9 mouse cellular contexts compared by ENCODE assay signal in genomic region chr9:114583812-114584182, GRCm38 (mm10). TPM values are rescaled to one million over a fixed set of nuclear protein-coding genes. Genes with fewer than 3 reads are reported as not detected.
DNase-seq lines count a peak whose midpoint lies in the region; ATAC-seq lines count a peak whose summit lies in the region.
"Had no signal": no experiment of that assay in that cellular context is flagged by ENCODE, and none has a peak within 500 bp of the region (broad histone marks: within the 10 kb centered on the region; RNA-seq: fewer than 3 reads in every experiment).

No protein-coding gene starts in this region.

- H3K36me3 ChIP-seq in embryonic facial prominence, embryonic 10.5 days (replicated peaks): peaks cover 33% of the 10 kb centered on the region
- H3K36me3 ChIP-seq in limb, embryonic 15.5 days: peaks cover 30% of the 10 kb centered on the region
- peaks cover 4% of the 10 kb centered on the region; the same call in 1 of the 2 replicates for H3K36me3 ChIP-seq in midbrain, embryonic 15.5 days (replicated peaks)
- 0 out of 2 replicates have a peak, but pooled peaks cover 2% of the 10 kb centered on the region for H3K36me3 ChIP-seq in splenic B cell, adult 2 months (ENCODE audit: control insufficient read depth, insufficient read depth, low read length, poor library complexity, severe bottlenecking)

- 2% methylated on average over 23 of the region's 23 CpGs for WGBS in embryonic facial prominence, embryonic 10.5 days
- under 1% methylated on average over 23 of the region's 23 CpGs for WGBS in limb, embryonic 15.5 days
- WGBS in midbrain, embryonic 15.5 days: under 1% methylated on average over 23 of the region's 23 CpGs

- H3K4me3 ChIP-seq in embryonic facial prominence, embryonic 10.5 days: peak overlapping the region; percentile 61
- peak overlapping the region; percentile 42 for H3K4me3 ChIP-seq in limb, embryonic 15.5 days
- H3K4me3 ChIP-seq in midbrain, embryonic 15.5 days: peak overlapping the region; percentile 25

- DNase-seq in embryo, embryonic 10 days (ENCODE audit: low spot score): peak; percentile 72
- DNase-seq in embryo, embryonic 9.5 days (ENCODE audit: extremely low spot score): no peak
- DNase-seq in embryonic facial prominence, embryonic 10.5 days (ENCODE audit: low spot score): peak; percentile 87
- peak; percentile 66 to 80 for DNase-seq in heart, adult 18-20 months
- DNase-seq in kidney, adult 18-20 months: peak; percentile 74
- peak; percentile 54 for DNase-seq in splenic B cell, adult 2 months (ENCODE audit: low read depth, low spot score)

- peak overlapping the region; percentile 77 for H3K4me2 ChIP-seq in limb, embryonic 15.5 days
- peak overlapping the region; percentile 48 for H3K4me2 ChIP-seq in midbrain, embryonic 15.5 days

- H3K4me1 ChIP-seq in embryonic facial prominence, embryonic 10.5 days: peaks cover 13% of the 10 kb centered on the region
- peaks cover 18% of the 10 kb centered on the region for H3K4me1 ChIP-seq in limb, embryonic 15.5 days
- H3K4me1 ChIP-seq in midbrain, embryonic 15.5 days: peaks cover 7% of the 10 kb centered on the region

- no peak for ATAC-seq in limb, embryonic 15.5 days (ENCODE audit: insufficient number of reproducible peaks, low FRiP score, low TSS enrichment, low read depth)
- ATAC-seq in midbrain, embryonic 15.5 days (replicated peaks): peak; percentile 78

- peak overlapping the region; percentile 59 for H3K27ac ChIP-seq in embryonic facial prominence, embryonic 10.5 days (replicated peaks)
- H3K27ac ChIP-seq in limb, embryonic 15.5 days: peak overlapping the region; percentile 55; the same call in 1 of the 2 replicates
- H3K27ac ChIP-seq in midbrain, embryonic 15.5 days: no peak overlapping the region

- 0 out of 2 replicates have a peak overlapping the region, but pooled peaks have one; percentile 21 for H3K9ac ChIP-seq in limb, embryonic 15.5 days
- no peak overlapping the region for H3K9ac ChIP-seq in midbrain, embryonic 15.5 days

- H3K9me3 ChIP-seq in embryonic facial prominence, embryonic 10.5 days: no peaks in the 10 kb centered on the region
- H3K9me3 ChIP-seq in limb, embryonic 15.5 days: no peaks in the 10 kb centered on the region
- H3K9me3 ChIP-seq in midbrain, embryonic 15.5 days: no peaks in the 10 kb centered on the region

- H3K27me3 ChIP-seq in embryonic facial prominence, embryonic 10.5 days (replicated peaks; ENCODE audit: low read depth, poor library complexity, severe bottlenecking): no peaks in the 10 kb centered on the region
- no peaks in the 10 kb centered on the region for H3K27me3 ChIP-seq in limb, embryonic 15.5 days
- H3K27me3 ChIP-seq in midbrain, embryonic 15.5 days (replicated peaks): no peaks in the 10 kb centered on the region
- no peaks in the 10 kb centered on the region for H3K27me3 ChIP-seq in splenic B cell, adult 2 months (ENCODE audit: control insufficient read depth, insufficient read depth, low read length, poor library complexity, severe bottlenecking)

RNA-seq across cellular contexts. Expression of gene Trim71, which starts 19.6 kb away (rescaled TPM):
- polyA plus RNA-seq in embryonic facial prominence, embryonic 10.5 days (2016; fragmentation: Nextera tagmentation; extraction: Ambion mirVana): 7.8 and 9.4 TPM in 2 replicates
- total RNA-seq in heart, adult 18-20 months (2021): not detected
- polyA plus RNA-seq in limb, embryonic 15.5 days (2015; fragmentation: Nextera tagmentation; extraction: Ambion mirVana): 0.24 and 0.27 TPM in 2 replicates
- 0.15 and 0.17 TPM in 2 replicates for polyA plus RNA-seq in midbrain, embryonic 15.5 days (2015; fragmentation: Nextera tagmentation; extraction: Ambion mirVana)
- total RNA-seq: neutrophil, adult 5-6 weeks had no signal

RNA-seq across cellular contexts. Expression of gene Cnot10, which starts 56.2 kb away (rescaled TPM):
- 73.2 and 74.3 TPM in 2 replicates for polyA plus RNA-seq in embryonic facial prominence, embryonic 10.5 days (2016; fragmentation: Nextera tagmentation; extraction: Ambion mirVana)
- 10 to 100 TPM; 21.2 to 22.5 TPM for total RNA-seq in heart, adult 18-20 months (2021)
- 60.9 and 61.3 TPM in 2 replicates for polyA plus RNA-seq in limb, embryonic 15.5 days (2015; fragmentation: Nextera tagmentation; extraction: Ambion mirVana)
- polyA plus RNA-seq in midbrain, embryonic 15.5 days (2015; fragmentation: Nextera tagmentation; extraction: Ambion mirVana): 57.4 and 61.0 TPM in 2 replicates
